Mouse (Mus musculus) spleen, postnatal 10 days (tissue): ENCODE results near the gene Gprasp1.
"Not testable (repeated sequence)": the region's sequence is repeated elsewhere in the genome, so short reads cannot be mapped to it uniquely, and the experiment has no call there.

Experiments used
- DNase-seq, 2 experiments: peaks; one replicate each; pipeline ENCODE4 v3.0.0; 2021 to 2022; ENCODE audit warnings: low spot score in 2 of 2

Gprasp1 gene

GRCm38 (mm10) chrX:135837896-135838295 lies 95.4 kb downstream of the Gprasp1 start:
- no peak for DNase-seq

- DNase-seq: not testable (repeated sequence)
These were observed 96.2 kb downstream of the Gprasp1 start, which contains the start of gene Gprasp2 for GRCm38 (mm10) chrX:135838521-135839360. TSS of gene Gprasp2 (plus strand) at chrX:135839034.

- peak in 1 of 2 experiments; percentile 16 for DNase-seq
These were observed 97.2 kb downstream of the Gprasp1 start for GRCm38 (mm10) chrX:135839397-135840391.
